Mouse (Mus musculus) spleen, adult 2 months (tissue): ENCODE results near the gene Dmrt1.

Source experiments
- CTCF ChIP-seq: fragments of 200-500 bp; IDR thresholded peaks from 2 replicates; pipeline ENCODE4 v1.5.1; 2011; ENCODE audit warnings: mild to moderate bottlenecking, inconsistent platforms; ENCODE audit not compliant: insufficient read depth, insufficient read length, insufficient replicate concordance; ENCODE audit errors: extremely low read depth
- POLR2A ChIP-seq: fragments of 200-500 bp; IDR thresholded peaks from 2 replicates; pipeline ENCODE4 v1.6.1; 2011; ENCODE audit warnings: low read depth, low read length, inconsistent platforms

- TF ChIP-seq CTCF (no peak), POLR2A (no peak)
Measured at GRCm38 (mm10) chr19:25461553-25462320, 43.7 kb upstream of the Dmrt1 start.
